Mouse (Mus musculus): ENCODE measurements around the gene Sytl2. TPM values are rescaled to one million over a fixed set of nuclear protein-coding genes. Genes with fewer than 3 reads are reported as not detected.
A peak's percentile ranks its signal among the peaks of the same experiment; 100 is the strongest.

The Sytl2 gene
- polyA plus RNA-seq, 1 experiment = 21.9 TPM

- Histone ChIP-seq H3K27me3 (ENCODE audit: control insufficient read depth, insufficient read depth, insufficient read length) (no peaks in the 10 kb centered on the region), H3K79me3 (ENCODE audit: low read depth) (no peaks in the 10 kb centered on the region), H3K36me3 (ENCODE audit: control insufficient read depth, insufficient read depth) (no peaks in the 10 kb centered on the region), H3K4me3 (ENCODE audit: insufficient read depth, poor library complexity, severe bottlenecking) (no peak overlapping the region), H3K79me2 (ENCODE audit: control insufficient read depth, insufficient read depth) (no peaks in the 10 kb centered on the region), H3ac (ENCODE audit: control insufficient read depth, insufficient read length, low read depth) (no peak overlapping the region)
- TF ChIP-seq MYOD1 (IDR thresholded peaks at IDR 0.05; ENCODE audit: control insufficient read depth, insufficient read length, low read depth) (no peak), FOSL1 (IDR thresholded peaks at IDR 0.05; ENCODE audit: insufficient read depth, low read length, poor library complexity, severe bottlenecking) (no peak), CEBPB (IDR thresholded peaks at IDR 0.05; ENCODE audit: low read depth) (no peak), USF1 (IDR thresholded peaks at IDR 0.05; ENCODE audit: low read depth) (no peak), MAX (IDR thresholded peaks at IDR 0.05) (no peak), MYOG (IDR thresholded peaks at IDR 0.05; ENCODE audit: control insufficient read depth, extremely low read depth, insufficient read length) (no peak), CTCF (IDR thresholded peaks at IDR 0.05; ENCODE audit: control insufficient read depth, insufficient read depth, insufficient read length) (no peak)
Observed at GRCm38 (mm10) chr7:90395073-90395472, 93.0 kb downstream of the Sytl2 start.

DNA sequence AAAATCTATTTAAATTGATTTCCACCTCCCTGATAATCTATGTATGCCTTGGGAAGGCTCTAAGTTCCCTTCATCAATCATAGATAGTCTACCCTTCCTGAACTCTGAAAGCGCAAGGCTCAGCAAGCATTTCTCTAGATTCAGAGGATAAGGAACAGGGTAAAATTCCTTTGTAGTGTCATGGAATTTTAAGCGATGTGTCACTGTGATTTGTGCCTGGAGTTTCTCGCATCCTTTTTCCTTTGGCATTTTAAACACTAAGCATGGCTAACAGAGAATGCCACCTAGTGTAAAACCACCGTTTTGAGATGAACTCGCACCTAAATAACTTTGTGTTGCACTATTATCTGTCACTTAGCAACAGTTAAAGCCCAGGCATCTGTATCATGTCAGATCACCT lies 93.9 kb downstream of the Sytl2 start:
- no peaks in the 10 kb centered on the region for H3K79me2 ChIP-seq (ENCODE audit: control insufficient read depth, insufficient read depth)
- TF ChIP-seq CTCF (IDR thresholded peaks at IDR 0.05; ENCODE audit: control insufficient read depth, insufficient read depth, insufficient read length) = no peak
- no peak for TF ChIP-seq MYOD1 (IDR thresholded peaks at IDR 0.05; ENCODE audit: control insufficient read depth, insufficient read length, low read depth)
- TF ChIP-seq USF1 (IDR thresholded peaks at IDR 0.05; ENCODE audit: low read depth) = no peak
- TF ChIP-seq MAX (IDR thresholded peaks at IDR 0.05) = no peak
- TF ChIP-seq MYOG (IDR thresholded peaks at IDR 0.05; ENCODE audit: control insufficient read depth, extremely low read depth, insufficient read length) = no peak
- TF ChIP-seq CEBPB (IDR thresholded peaks at IDR 0.05; ENCODE audit: low read depth) = no peak
- TF ChIP-seq FOSL1 (IDR thresholded peaks at IDR 0.05; ENCODE audit: insufficient read depth, low read length, poor library complexity, severe bottlenecking) = no peak
- H3K4me3 ChIP-seq (ENCODE audit: insufficient read depth, poor library complexity, severe bottlenecking) = no peak overlapping the region
- no peak overlapping the region for H3ac ChIP-seq (ENCODE audit: control insufficient read depth, insufficient read length, low read depth)
- no peaks in the 10 kb centered on the region for H3K27me3 ChIP-seq (ENCODE audit: control insufficient read depth, insufficient read depth, insufficient read length)
- H3K36me3 ChIP-seq (ENCODE audit: control insufficient read depth, insufficient read depth) = no peaks in the 10 kb centered on the region
- H3K79me3 ChIP-seq (ENCODE audit: low read depth) = no peaks in the 10 kb centered on the region

- H3K27me3 ChIP-seq (ENCODE audit: control insufficient read depth, insufficient read depth, insufficient read length) = no peaks in the 10 kb centered on the region
- no peak overlapping the region for H3ac ChIP-seq (ENCODE audit: control insufficient read depth, insufficient read length, low read depth)
- no peaks in the 10 kb centered on the region for H3K36me3 ChIP-seq (ENCODE audit: control insufficient read depth, insufficient read depth)
- H3K79me2 ChIP-seq (ENCODE audit: control insufficient read depth, insufficient read depth) = no peaks in the 10 kb centered on the region
- no peaks in the 10 kb centered on the region for H3K79me3 ChIP-seq (ENCODE audit: low read depth)
- no peak overlapping the region for H3K4me3 ChIP-seq (ENCODE audit: insufficient read depth, poor library complexity, severe bottlenecking)
- no peak for TF ChIP-seq MAX (IDR thresholded peaks at IDR 0.05)
- no peak for TF ChIP-seq CTCF (IDR thresholded peaks at IDR 0.05; ENCODE audit: control insufficient read depth, insufficient read depth, insufficient read length)
- no peak for TF ChIP-seq MYOD1 (IDR thresholded peaks at IDR 0.05; ENCODE audit: control insufficient read depth, insufficient read length, low read depth)
- no peak for TF ChIP-seq USF1 (IDR thresholded peaks at IDR 0.05; ENCODE audit: low read depth)
- no peak for TF ChIP-seq CEBPB (IDR thresholded peaks at IDR 0.05; ENCODE audit: low read depth)
- no peak for TF ChIP-seq MYOG (IDR thresholded peaks at IDR 0.05; ENCODE audit: control insufficient read depth, extremely low read depth, insufficient read length)
Observed at GRCm38 (mm10) chr7:90409934-90410333, 107.9 kb downstream of the Sytl2 start.

DNA sequence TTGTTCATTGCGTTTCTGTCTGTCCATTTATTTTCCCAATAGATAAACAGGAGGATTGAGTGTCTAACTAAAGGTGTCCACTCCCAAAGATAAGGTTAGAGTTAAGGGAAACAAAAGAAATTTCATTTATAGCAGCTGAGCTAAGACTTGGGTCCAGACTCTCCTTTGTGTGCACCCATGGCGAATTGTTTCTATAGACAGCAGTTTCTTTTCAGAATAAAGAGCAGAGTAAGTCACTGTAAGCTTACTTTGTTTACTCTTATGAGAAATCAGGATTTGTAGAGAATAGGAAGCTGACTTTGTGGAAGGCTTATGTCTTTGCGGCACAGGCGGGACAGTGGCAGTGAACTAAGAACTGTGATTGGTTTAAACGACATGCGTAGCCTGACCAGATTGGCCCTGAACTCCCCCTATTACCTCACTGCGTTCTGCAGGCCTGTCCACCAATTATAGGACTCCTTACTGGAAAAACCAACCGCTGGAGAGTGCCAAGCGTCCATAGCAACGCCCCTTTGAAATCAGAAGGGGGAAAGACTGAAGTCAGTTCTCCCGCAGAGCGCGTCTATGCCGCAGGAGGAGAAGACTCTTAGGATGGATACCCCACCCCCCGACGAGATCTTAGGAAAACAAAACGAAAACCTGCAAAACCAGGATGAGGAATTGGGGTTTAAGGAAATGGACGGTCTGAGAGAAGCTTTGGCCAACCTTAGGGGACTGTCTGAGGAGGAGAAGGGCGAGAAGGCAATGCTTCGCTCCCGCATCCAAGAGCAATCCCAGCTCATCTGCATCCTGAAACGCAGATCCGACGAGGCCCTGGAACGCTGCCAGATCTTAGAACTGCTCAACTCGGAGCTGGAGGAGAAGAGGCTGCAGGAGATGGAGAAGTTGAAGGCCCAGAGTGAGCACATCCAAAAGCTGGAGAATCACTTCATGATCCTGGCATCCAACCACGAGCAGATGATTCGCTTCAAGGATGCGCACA lies 124.3 kb downstream of the Sytl2 start, which contains the start of gene Ccdc89:
Gene Ccdc89, plus strand, starts transcription at position 558 of the 982 bp plus-strand sequence.
- Histone ChIP-seq H3K79me3 (ENCODE audit: low read depth) (no peaks in the 10 kb centered on the region), H3ac (ENCODE audit: control insufficient read depth, insufficient read length, low read depth) (peak within 1 kb of the TSS; percentile 21), H3K4me3 (ENCODE audit: insufficient read depth, poor library complexity, severe bottlenecking) (no peak within 1 kb of the TSS), H3K79me2 (ENCODE audit: control insufficient read depth, insufficient read depth) (no peaks in the 10 kb centered on the region), H3K36me3 (ENCODE audit: control insufficient read depth, insufficient read depth) (no peaks in the 10 kb centered on the region), H3K27me3 (ENCODE audit: control insufficient read depth, insufficient read depth, insufficient read length) (peaks cover 5% of the 10 kb centered on the region)
- TF ChIP-seq MYOD1 (IDR thresholded peaks at IDR 0.05; ENCODE audit: control insufficient read depth, insufficient read length, low read depth) (no peak), FOSL1 (IDR thresholded peaks at IDR 0.05; ENCODE audit: insufficient read depth, low read length, poor library complexity, severe bottlenecking) (no peak), MAX (IDR thresholded peaks at IDR 0.05) (no peak), CTCF (IDR thresholded peaks at IDR 0.05; ENCODE audit: control insufficient read depth, insufficient read depth, insufficient read length) (no peak), MYOG (IDR thresholded peaks at IDR 0.05; ENCODE audit: control insufficient read depth, extremely low read depth, insufficient read length) (no peak), CEBPB (IDR thresholded peaks at IDR 0.05; ENCODE audit: low read depth) (no peak), USF1 (IDR thresholded peaks at IDR 0.05; ENCODE audit: low read depth) (no peak)

GRCm38 (mm10) chr7:90427006-90427405 lies 125.0 kb downstream of the Sytl2 start:
- Histone ChIP-seq H3K36me3 (ENCODE audit: control insufficient read depth, insufficient read depth) (no peaks in the 10 kb centered on the region), H3ac (ENCODE audit: control insufficient read depth, insufficient read length, low read depth) (no peak overlapping the region), H3K27me3 (ENCODE audit: control insufficient read depth, insufficient read depth, insufficient read length) (peaks cover 5% of the 10 kb centered on the region), H3K79me2 (ENCODE audit: control insufficient read depth, insufficient read depth) (no peaks in the 10 kb centered on the region), H3K79me3 (ENCODE audit: low read depth) (no peaks in the 10 kb centered on the region), H3K4me3 (ENCODE audit: insufficient read depth, poor library complexity, severe bottlenecking) (no peak overlapping the region)
- TF ChIP-seq MYOG (IDR thresholded peaks at IDR 0.05; ENCODE audit: control insufficient read depth, extremely low read depth, insufficient read length) = no peak
- no peak for TF ChIP-seq CTCF (IDR thresholded peaks at IDR 0.05; ENCODE audit: control insufficient read depth, insufficient read depth, insufficient read length)
- no peak for TF ChIP-seq MAX (IDR thresholded peaks at IDR 0.05)
- no peak for TF ChIP-seq MYOD1 (IDR thresholded peaks at IDR 0.05; ENCODE audit: control insufficient read depth, insufficient read length, low read depth)
- TF ChIP-seq USF1 (IDR thresholded peaks at IDR 0.05; ENCODE audit: low read depth) = no peak
- no peak for TF ChIP-seq FOSL1 (IDR thresholded peaks at IDR 0.05; ENCODE audit: insufficient read depth, low read length, poor library complexity, severe bottlenecking)
- TF ChIP-seq CEBPB (IDR thresholded peaks at IDR 0.05; ENCODE audit: low read depth) = no peak

Measured in C2C12 (cell line).